Mouse (Mus musculus) monocyte, adult 2 months (primary cell): Measurements from ENCODE around the gene Kdm6b.
"Not testable (repeated sequence)": the region's sequence is repeated elsewhere in the genome, so short reads cannot be mapped to it uniquely, and the experiment has no call there.

Source experiments
- DNase-seq, 2 experiments: peaks; one replicate each; pipeline ENCODE4 v3.0.0; 2022; ENCODE audit warnings: low spot score in 2 of 2, low read depth in 1 of 2

The Kdm6b gene

GRCm38 (mm10) chr11:69406867-69407723, 6.4 kb downstream of the Kdm6b start:
- DNase-seq: no peak

GRCm38 (mm10) chr11:69406282-69406681, 7.2 kb downstream of the Kdm6b start:
- no peak for DNase-seq

GRCm38 (mm10) chr11:69405397-69406200, 7.9 kb downstream of the Kdm6b start:
- no peak for DNase-seq

GRCm38 (mm10) chr11:69404595-69405396, 8.7 kb downstream of the Kdm6b start:
- no peak for DNase-seq

- DNase-seq: no peak
These were observed 9.5 kb downstream of the Kdm6b start for GRCm38 (mm10) chr11:69403691-69404594.

- no peak for DNase-seq
These were observed 11.5 kb downstream of the Kdm6b start for GRCm38 (mm10) chr11:69401987-69402386.

GRCm38 (mm10) chr11:69401210-69401637, 12.3 kb downstream of the Kdm6b start:
- peak in 1 of 2 experiments; percentile 70 for DNase-seq

- DNase-seq: no peak
These were observed 13.2 kb downstream of the Kdm6b start for GRCm38 (mm10) chr11:69400083-69400850.

- DNase-seq: no peak
These were observed 14.0 kb downstream of the Kdm6b start for GRCm38 (mm10) chr11:69399201-69400082.

GRCm38 (mm10) chr11:69398486-69399200, 14.8 kb downstream of the Kdm6b start:
- DNase-seq: no peak

- no peak for DNase-seq
These were observed 15.4 kb downstream of the Kdm6b start, which contains the start of gene Tmem88 for GRCm38 (mm10) chr11:69398059-69398458. Gene Tmem88, minus strand, starts transcription at chr11:69398234.

GRCm38 (mm10) chr11:69397581-69398057, 15.9 kb downstream of the Kdm6b start:
- DNase-seq: no peak

- no peak for DNase-seq
These were observed 16.7 kb downstream of the Kdm6b start for GRCm38 (mm10) chr11:69396772-69397171.

- DNase-seq: peak; percentile 91 to 93
These were observed 17.7 kb downstream of the Kdm6b start for GRCm38 (mm10) chr11:69395634-69396373.

- DNase-seq: peak; percentile 75 to 83
These were observed 18.2 kb downstream of the Kdm6b start, which contains the start of the genes Naa38 and Cyb5d1 for GRCm38 (mm10) chr11:69395235-69395633. Gene Naa38, plus strand, starts transcription at chr11:69395487. Gene Cyb5d1, minus strand, starts transcription at chr11:69395631.

- DNase-seq: not testable (repeated sequence)
These were observed 18.8 kb downstream of the Kdm6b start for GRCm38 (mm10) chr11:69394591-69395167.
